ENCODE assay signal across 27 mouse cellular contexts in the genomic region with DNA sequence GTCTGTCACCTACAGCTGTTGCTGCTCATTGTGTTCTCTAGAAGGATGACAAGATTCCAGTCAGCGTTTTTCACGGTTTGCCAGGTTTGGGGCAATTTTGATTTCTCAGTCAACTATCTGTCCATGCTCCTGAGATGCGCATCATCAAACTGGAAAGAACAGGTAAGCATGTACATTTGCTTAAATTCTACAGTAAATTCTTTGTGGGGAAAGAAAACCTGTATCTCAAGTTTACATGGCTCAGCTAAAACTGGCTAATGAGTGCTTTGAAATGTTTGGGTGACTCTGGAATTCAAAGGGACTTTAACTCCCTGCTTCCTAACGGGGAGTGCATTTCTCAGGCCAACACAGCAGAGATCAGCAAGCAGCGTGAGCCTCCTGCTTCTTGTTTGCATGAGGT. TPM values are rescaled to one million over a fixed set of nuclear protein-coding genes. Genes with fewer than 3 reads are reported as not detected.
DNase-seq lines count a peak whose midpoint lies in the region; ATAC-seq and TF ChIP-seq lines count a peak whose summit lies in the region.
"Had no signal": no experiment of that assay in that cellular context is flagged by ENCODE, and none has a peak within 500 bp of the region (broad histone marks: within the 10 kb centered on the region; RNA-seq: fewer than 3 reads in every experiment).

No protein-coding gene starts in this region.

- H3K9me3 ChIP-seq in kidney, embryonic 14.5 days (ENCODE audit: control insufficient read depth, low read length), result no peaks in the 10 kb centered on the region
- no peaks in the 10 kb centered on the region for H3K9me3 ChIP-seq in liver, embryonic 11.5 days (ENCODE audit: control insufficient read depth, low read length)
- H3K9me3 ChIP-seq: embryonic facial prominence, embryonic 15.5 days; forebrain, embryonic 10.5 days; forebrain, embryonic 15.5 days; G1E; heart, embryonic 15.5 days; hindbrain, embryonic 15.5 days had no signal

- TF ChIP-seq CTCF in gastrocnemius, adult 2 months (IDR thresholded peaks at IDR 0.05), result no peak
- TF ChIP-seq CTCF in liver, adult 2 months (IDR thresholded peaks at IDR 0.05; ENCODE audit: low read depth, low read length), result no peak

- no peak overlapping the region for H3K4me3 ChIP-seq in gastrocnemius, adult 2 months
- no peak overlapping the region for H3K4me3 ChIP-seq in kidney, embryonic 14.5 days (ENCODE audit: low read length)
- H3K4me3 ChIP-seq in liver, adult 2 months (ENCODE audit: insufficient read depth, low read depth, low read length), result no peak overlapping the region
- no peak overlapping the region for H3K4me3 ChIP-seq in liver, embryonic 11.5 days (ENCODE audit: low read depth, low read length)
- H3K4me3 ChIP-seq: embryonic facial prominence, embryonic 15.5 days; erythroblast, embryonic 14.5 days; forebrain, embryonic 10.5 days; forebrain, embryonic 15.5 days; heart, adult 2 months; heart, embryonic 15.5 days; hindbrain, embryonic 15.5 days had no signal

- no peak for DNase-seq in gastrocnemius, adult 2 months
- no peak for DNase-seq in gastrocnemius, postnatal 14 days
- no peak for DNase-seq in kidney, postnatal 4 days
- DNase-seq in liver, adult 2 months (ENCODE audit: extremely low read depth, low read depth, low spot score), result no peak
- no peak for DNase-seq in liver, embryonic 11.5 days (ENCODE audit: low spot score)
- no peak for DNase-seq in right cerebral cortex, adult 18-20 months
- DNase-seq: adrenal gland, adult 8-10 months; adrenal gland, postnatal 36 days; B cell, adult 2 months; cerebellum, adult 11 months; cerebellum, adult 8-10 months; cerebellum, postnatal 14 days; embryo, embryonic 11 days; gastrocnemius, postnatal 10 days; heart, adult 2 months had no signal

- no peaks in the 10 kb centered on the region for H3K27me3 ChIP-seq in kidney, embryonic 14.5 days (ENCODE audit: control insufficient read depth, insufficient read depth, low read length)
- H3K27me3 ChIP-seq in liver, adult 2 months (ENCODE audit: control insufficient read depth, insufficient read depth, low read length), result no peaks in the 10 kb centered on the region
- no peaks in the 10 kb centered on the region for H3K27me3 ChIP-seq in liver, embryonic 11.5 days (replicated peaks; ENCODE audit: control insufficient read depth, insufficient read depth, low read length)
- H3K27me3 ChIP-seq: embryonic facial prominence, embryonic 15.5 days; forebrain, embryonic 15.5 days; heart, embryonic 15.5 days; hindbrain, embryonic 15.5 days had no signal

- no peak overlapping the region for H3K9ac ChIP-seq in kidney, embryonic 14.5 days (ENCODE audit: low read depth, low read length)
- H3K9ac ChIP-seq in liver, adult 2 months (ENCODE audit: low read depth, low read length), result no peak overlapping the region
- no peak overlapping the region for H3K9ac ChIP-seq in liver, embryonic 11.5 days (ENCODE audit: low read depth, low read length)
- H3K9ac ChIP-seq: embryonic facial prominence, embryonic 15.5 days; forebrain, embryonic 15.5 days; heart, embryonic 15.5 days; hindbrain, embryonic 15.5 days had no signal

- H3K4me1 ChIP-seq in kidney, embryonic 14.5 days (ENCODE audit: control insufficient read depth, insufficient read depth, low read length), result 0 out of 2 replicates have a peak, but pooled peaks cover 10% of the 10 kb centered on the region
- peaks cover 32% of the 10 kb centered on the region for H3K4me1 ChIP-seq in liver, adult 2 months (ENCODE audit: control insufficient read depth, insufficient read depth, low read length)
- H3K4me1 ChIP-seq in liver, embryonic 11.5 days (replicated peaks; ENCODE audit: control insufficient read depth, insufficient read depth, low read length), result no peaks in the 10 kb centered on the region
- H3K4me1 ChIP-seq: forebrain, embryonic 15.5 days; heart, embryonic 15.5 days; hindbrain, embryonic 15.5 days had no signal

- peaks cover 3% of the 10 kb centered on the region; the same call in 1 of the 2 replicates for H3K79me2 ChIP-seq in liver, adult 2 months (ENCODE audit: control insufficient read depth, insufficient read depth, low read length)

- no peak overlapping the region for H3K4me2 ChIP-seq in kidney, embryonic 14.5 days (replicated peaks; ENCODE audit: low read depth, low read length)
- no peak overlapping the region for H3K4me2 ChIP-seq in liver, embryonic 11.5 days
- H3K4me2 ChIP-seq: embryonic facial prominence, embryonic 15.5 days; forebrain, embryonic 15.5 days; heart, embryonic 11.5 days; heart, embryonic 15.5 days; hindbrain, embryonic 15.5 days had no signal

- 76% methylated on average over 5 of the region's 5 CpGs for WGBS in kidney, embryonic 14.5 days
- 61% methylated on average over 5 of the region's 5 CpGs for WGBS in liver, adult 2 months
- 89% methylated on average over 5 of the region's 5 CpGs for WGBS in liver, embryonic 11.5 days

- H3K36me3 ChIP-seq in kidney, embryonic 14.5 days (ENCODE audit: control insufficient read depth, insufficient read depth, low read length), result no peaks in the 10 kb centered on the region
- no peaks in the 10 kb centered on the region for H3K36me3 ChIP-seq in liver, adult 2 months (ENCODE audit: control insufficient read depth, insufficient read depth, low read length)
- H3K36me3 ChIP-seq in liver, embryonic 11.5 days (ENCODE audit: control insufficient read depth, insufficient read depth, low read length), result no peaks in the 10 kb centered on the region
- H3K36me3 ChIP-seq: embryonic facial prominence, embryonic 15.5 days; forebrain, embryonic 10.5 days; forebrain, embryonic 15.5 days; heart, embryonic 15.5 days; hindbrain, embryonic 15.5 days had no signal

- H3K27ac ChIP-seq in gastrocnemius, adult 2 months, result peak overlapping the region; percentile 76
- H3K27ac ChIP-seq in kidney, embryonic 14.5 days (ENCODE audit: low read depth, low read length), result 0 out of 2 replicates have a peak overlapping the region, but pooled peaks have one; percentile 47
- H3K27ac ChIP-seq in liver, adult 2 months (replicated peaks; ENCODE audit: insufficient read depth, low read depth, low read length), result peak overlapping the region; percentile 53
- no peak overlapping the region for H3K27ac ChIP-seq in liver, embryonic 11.5 days (ENCODE audit: low read depth, low read length)
- H3K27ac ChIP-seq: embryonic facial prominence, embryonic 15.5 days; forebrain, embryonic 10.5 days; forebrain, embryonic 15.5 days; heart, adult 2 months; heart, embryonic 15.5 days; hindbrain, embryonic 15.5 days had no signal

- intact Hi-C loops in gastrocnemius, adult 2 months (cut with DNase I), result no loop called here
- intact Hi-C loops in gastrocnemius, postnatal 14 days (cut with DNase I; ENCODE audit: low total_unique reads), result loop anchor here (10.0 kb wide), 1 partner anchor 73 kb away; no protein-coding TSS in a partner anchor

- no peak for ATAC-seq in kidney, embryonic 14.5 days (ENCODE audit: low FRiP score, low TSS enrichment)
- no peak for ATAC-seq in liver, embryonic 11.5 days (replicated peaks; ENCODE audit: low FRiP score)
- ATAC-seq: CD4-positive, CD25-positive, alpha-beta regulatory T cell, adult 4 months; forebrain, embryonic 15.5 days had no signal

- no peak for TF ChIP-seq POLR2A in liver, adult 2 months (IDR thresholded peaks at IDR 0.05; ENCODE audit: extremely low read depth, insufficient read depth, low read length)

RNA-seq across cellular contexts. Expression of gene Mfsd4b1, which starts 36.9 kb away (rescaled TPM):
- 1 to 10 TPM; 2.6 to 3.5 TPM for total RNA-seq in gastrocnemius, adult 2 months (2021)
- total RNA-seq in gastrocnemius, postnatal 14 days (2021), result under 1 TPM; 0.39 to 0.60 TPM
- polyA plus RNA-seq in kidney, embryonic 14.5 days (2014; fragmentation: Nextera tagmentation; extraction: Ambion mirVana), result 0.40 and 1.5 TPM in 2 replicates
- total RNA-seq in liver, adult 2 months (2014; rRNA removed), result 47.8 and 48.0 TPM in 2 replicates
- 28.7 and 30.2 TPM in 2 replicates for polyA plus RNA-seq in liver, adult 2 months (2012; rRNA removed)
- polyA plus RNA-seq in liver, embryonic 11.5 days (2014; fragmentation: Nextera tagmentation; extraction: Ambion mirVana), result 0.34 and 0.56 TPM in 2 replicates
- total RNA-seq: common myeloid progenitor, adult 5-6 weeks had no signal
- polyA plus RNA-seq: CD4-positive, CD25-positive, alpha-beta regulatory T cell, adult 4 months; embryonic facial prominence, embryonic 11.5 days; erythroblast, embryonic 14.5 days; forebrain, embryonic 10.5 days; G1E had no signal

Comparison
In these comparisons a context has a peak if more than half of its experiments do, and no peak if none do; other contexts are left out.
1. RNA of gene Mfsd4b1, which starts 36.9 kb away (total RNA-seq): 47.8 to 48.0 TPM in liver, adult 2 months; 2.6 to 3.5 TPM in gastrocnemius, adult 2 months and 0.39 to 0.60 TPM in gastrocnemius, postnatal 14 days; every median in the first group is over 10 times any median in the second.